Mouse (Mus musculus) macrophage (primary cell): ENCODE measurements around the gene Chsy1. TPM values are rescaled to one million over a fixed set of nuclear protein-coding genes. Genes with fewer than 3 reads are reported as not detected.

ENCODE experiments used
- H3K27ac ChIP-seq: fragments of 350-480 bp; formaldehyde crosslinking; 2 replicates; pipeline ENCODE4 v1.9.0; 2021
- H3K36me3 ChIP-seq: fragments of 350-480 bp; formaldehyde crosslinking; 2 replicates; pipeline ENCODE4 v1.9.0; 2021; ENCODE audit errors: inconsistent target
- H3K4me3 ChIP-seq: fragments of 350-480 bp; formaldehyde crosslinking; 2 replicates; pipeline ENCODE4 v1.9.0; 2021; ENCODE audit errors: inconsistent target
- H3K79me2 ChIP-seq: fragments of 350-480 bp; formaldehyde crosslinking; 2 replicates; pipeline ENCODE4 v1.9.0; 2021; ENCODE audit errors: inconsistent target
- WGBS: methylation state at CpG from one replicate; pipeline ENCODE4 v1.1.7; 2026; ENCODE audit warnings: inconsistent platforms; ENCODE audit not compliant: missing documents; 5-methylcytosine and 5-hydroxymethylcytosine counted together
- polyA plus RNA-seq: library from polyadenylated mRNA; stranded (reverse); fragments of 250-400 nt; gene quantifications from 3 replicates; pipeline ENCODE4 v1.2.4, GENCODE M21; 2018; ENCODE audit warnings: inconsistent platforms

The Chsy1 gene
- polyA plus RNA-seq, 1 experiment from 2014 or later: 4.8 TPM

GRCm38 (mm10) chr7:66094141-66094540 is 15.2 kb upstream of the Chsy1 start:
- H3K4me3 ChIP-seq: no peak overlapping the region
- 85% methylated on average over 5 of the region's 5 CpGs for WGBS
- no peaks in the 10 kb centered on the region for H3K79me2 ChIP-seq
- no peak overlapping the region for H3K27ac ChIP-seq
- peaks cover 19% of the 10 kb centered on the region for H3K36me3 ChIP-seq

GRCm38 (mm10) chr7:66098803-66099202 is 10.5 kb upstream of the Chsy1 start:
- 94% methylated on average over 7 of the region's 7 CpGs for WGBS
- H3K4me3 ChIP-seq: no peak overlapping the region

GRCm38 (mm10) chr7:66101866-66102265 is 7.4 kb upstream of the Chsy1 start:
- no peaks in the 10 kb centered on the region for H3K36me3 ChIP-seq
- 4% methylated on average over 4 of the region's 4 CpGs for WGBS
- no peak overlapping the region for H3K4me3 ChIP-seq
- H3K27ac ChIP-seq: no peak overlapping the region
- no peaks in the 10 kb centered on the region for H3K79me2 ChIP-seq

More at GRCm38 (mm10) chr7:66098803-66099202, 10.5 kb upstream of the Chsy1 start:
- H3K27ac ChIP-seq: no peak overlapping the region
- H3K36me3 ChIP-seq: no peaks in the 10 kb centered on the region
- no peaks in the 10 kb centered on the region for H3K79me2 ChIP-seq

- Histone ChIP-seq H3K79me2 (no peaks in the 10 kb centered on the region), H3K27ac (no peak overlapping the region), H3K4me3 (no peak overlapping the region), H3K36me3 (no peaks in the 10 kb centered on the region)
- 94% methylated on average over 5 of the region's 5 CpGs for WGBS
Observed at GRCm38 (mm10) chr7:66104531-66104930, 4.8 kb upstream of the Chsy1 start.

- Histone ChIP-seq H3K36me3 (no peaks in the 10 kb centered on the region), H3K79me2 (peaks cover under 1% of the 10 kb centered on the region; the same call in 1 of the 2 replicates), H3K4me3 (no peak overlapping the region), H3K27ac (no peak overlapping the region)
- 84% methylated on average over 4 of the region's 4 CpGs for WGBS
Observed at GRCm38 (mm10) chr7:66105771-66106170, 3.5 kb upstream of the Chsy1 start.

GRCm38 (mm10) chr7:66106581-66107056 is 2.7 kb upstream of the Chsy1 start:
- Histone ChIP-seq H3K27ac (no peak overlapping the region), H3K36me3 (no peaks in the 10 kb centered on the region), H3K4me3 (no peak overlapping the region), H3K79me2 (peaks cover 9% of the 10 kb centered on the region; the same call in 1 of the 2 replicates)
- 55% methylated on average over 7 of the region's 7 CpGs for WGBS

GRCm38 (mm10) chr7:66107206-66107605 is 2.1 kb upstream of the Chsy1 start:
- 89% methylated on average over 11 of the region's 11 CpGs for WGBS
- H3K79me2 ChIP-seq: peaks cover 15% of the 10 kb centered on the region
- H3K36me3 ChIP-seq: no peaks in the 10 kb centered on the region
- H3K27ac ChIP-seq: no peak overlapping the region
- H3K4me3 ChIP-seq: no peak overlapping the region

- Histone ChIP-seq H3K36me3 (no peaks in the 10 kb centered on the region), H3K4me3 (no peak overlapping the region), H3K79me2 (peaks cover 22% of the 10 kb centered on the region), H3K27ac (no peak overlapping the region)
- WGBS: 21% methylated on average over 7 of the region's 7 CpGs
Observed at GRCm38 (mm10) chr7:66107930-66108329, 1.4 kb upstream of the Chsy1 start.

GRCm38 (mm10) chr7:66109855-66110635 is 730 bp downstream of the Chsy1 start:
- H3K4me3 ChIP-seq: peak overlapping the region; percentile 35
- H3K36me3 ChIP-seq: no peaks in the 10 kb centered on the region
- WGBS: under 1% methylated on average over 50 of the region's 77 CpGs
- H3K27ac ChIP-seq: no peak overlapping the region
- H3K79me2 ChIP-seq: peaks cover 42% of the 10 kb centered on the region

GRCm38 (mm10) chr7:66110636-66111112 is 1.4 kb downstream of the Chsy1 start:
- peak overlapping the region; percentile 35 for H3K4me3 ChIP-seq
- H3K36me3 ChIP-seq: no peaks in the 10 kb centered on the region
- WGBS: 17% methylated on average over 10 of the region's 10 CpGs
- H3K79me2 ChIP-seq: peaks cover 48% of the 10 kb centered on the region
- H3K27ac ChIP-seq: no peak overlapping the region

- H3K36me3 ChIP-seq: no peaks in the 10 kb centered on the region
- 78% methylated on average over 10 of the region's 10 CpGs for WGBS
- H3K4me3 ChIP-seq: no peak overlapping the region
- H3K27ac ChIP-seq: no peak overlapping the region
- peaks cover 53% of the 10 kb centered on the region for H3K79me2 ChIP-seq
Observed at GRCm38 (mm10) chr7:66111211-66111610, 1.9 kb downstream of the Chsy1 start.

- Histone ChIP-seq H3K79me2 (peaks cover 75% of the 10 kb centered on the region), H3K36me3 (no peaks in the 10 kb centered on the region), H3K4me3 (no peak overlapping the region), H3K27ac (no peak overlapping the region)
- 79% methylated on average over 3 of the region's 3 CpGs for WGBS
Observed at GRCm38 (mm10) chr7:66113561-66113960, 4.2 kb downstream of the Chsy1 start.

- Histone ChIP-seq H3K4me3 (no peak overlapping the region), H3K27ac (no peak overlapping the region), H3K79me2 (peaks cover 88% of the 10 kb centered on the region), H3K36me3 (no peaks in the 10 kb centered on the region)
- WGBS: 65% methylated on average over 11 of the region's 11 CpGs
Observed at GRCm38 (mm10) chr7:66115821-66116343, 6.6 kb downstream of the Chsy1 start.

GRCm38 (mm10) chr7:66116906-66117482 is 7.7 kb downstream of the Chsy1 start:
- WGBS: 89% methylated on average over 8 of the region's 8 CpGs
- Histone ChIP-seq H3K4me3 (no peak overlapping the region), H3K79me2 (peaks cover 83% of the 10 kb centered on the region), H3K36me3 (no peaks in the 10 kb centered on the region), H3K27ac (no peak overlapping the region)

GRCm38 (mm10) chr7:66118046-66118445 is 8.7 kb downstream of the Chsy1 start:
- Histone ChIP-seq H3K36me3 (no peaks in the 10 kb centered on the region), H3K79me2 (peaks cover 83% of the 10 kb centered on the region), H3K27ac (no peak overlapping the region), H3K4me3 (no peak overlapping the region)
- WGBS: 51% methylated on average over 3 of the region's 3 CpGs
